Mouse (Mus musculus) gastrocnemius, postnatal 10 days (tissue): ENCODE data around the gene Gm48551. TPM values are rescaled to one million over a fixed set of nuclear protein-coding genes. Genes with fewer than 3 reads are reported as not detected.

Source experiments
- DNase-seq: peaks from one replicate; pipeline ENCODE4 v3.0.0; 2021; ENCODE audit warnings: mixed read lengths
- total RNA-seq, 2 experiments: library from RNA; stranded (reverse); gene quantifications; 2 replicates each; pipeline ENCODE4 v1.2.3; 2021

Gene Gm48551
- total RNA-seq, 2 experiments from 2014 or later = 0.40 to 0.45 TPM

DNA sequence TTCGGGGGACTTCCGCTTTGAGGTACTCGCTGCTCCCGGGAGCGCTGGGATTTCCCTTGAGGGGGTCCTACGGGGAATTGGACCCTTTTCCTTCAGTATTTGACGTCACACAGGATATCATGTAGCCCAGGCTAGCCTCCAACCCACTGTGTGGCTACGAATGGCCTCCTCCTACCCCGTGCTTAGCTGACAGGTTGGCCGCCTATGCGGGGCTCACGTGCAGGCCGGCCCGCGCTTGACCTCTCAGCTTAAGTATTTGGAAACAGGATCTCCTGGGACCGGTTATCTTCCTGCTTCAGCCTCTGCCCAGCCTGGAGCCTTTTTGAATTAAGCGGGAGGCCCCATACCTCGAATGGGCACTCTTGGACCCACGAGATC lies 328 bp downstream of the Gm48551 start:
- DNase-seq = no peak

DNA sequence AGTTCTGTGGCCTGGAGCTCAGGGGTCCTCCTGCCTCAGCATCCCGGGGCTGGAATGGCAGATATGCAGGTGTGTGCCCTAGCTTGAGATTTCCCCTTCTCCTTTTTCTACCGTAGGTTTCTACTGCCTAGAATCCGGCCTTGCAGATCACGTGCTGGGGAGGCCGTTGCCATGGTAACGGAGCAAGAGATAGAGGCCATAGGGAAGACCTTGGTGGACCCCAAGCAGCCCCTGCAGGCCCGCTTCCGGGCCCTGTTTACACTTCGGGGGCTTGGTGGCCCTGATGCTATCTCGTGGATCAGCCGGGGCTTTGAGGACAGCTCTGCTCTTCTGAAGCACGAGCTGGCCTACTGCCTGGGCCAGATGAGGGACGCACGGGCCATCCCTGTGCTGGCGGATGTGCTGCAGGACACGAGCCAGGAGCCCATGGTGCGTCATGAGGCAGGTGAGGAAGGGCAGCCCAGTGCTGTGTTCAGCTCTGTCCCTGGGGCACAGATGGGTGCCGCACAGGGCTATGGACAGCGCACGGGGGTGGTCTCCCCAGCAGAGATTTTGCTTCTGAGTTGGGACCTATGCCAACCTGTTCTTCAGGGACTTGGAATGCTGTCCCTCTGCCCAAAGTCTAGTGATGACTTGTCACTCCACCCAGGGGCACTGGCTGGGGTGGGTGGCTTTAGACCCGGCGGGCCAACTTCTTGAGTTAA lies 1.5 kb downstream of the Gm48551 start:
- DNase-seq = no peak

DNA sequence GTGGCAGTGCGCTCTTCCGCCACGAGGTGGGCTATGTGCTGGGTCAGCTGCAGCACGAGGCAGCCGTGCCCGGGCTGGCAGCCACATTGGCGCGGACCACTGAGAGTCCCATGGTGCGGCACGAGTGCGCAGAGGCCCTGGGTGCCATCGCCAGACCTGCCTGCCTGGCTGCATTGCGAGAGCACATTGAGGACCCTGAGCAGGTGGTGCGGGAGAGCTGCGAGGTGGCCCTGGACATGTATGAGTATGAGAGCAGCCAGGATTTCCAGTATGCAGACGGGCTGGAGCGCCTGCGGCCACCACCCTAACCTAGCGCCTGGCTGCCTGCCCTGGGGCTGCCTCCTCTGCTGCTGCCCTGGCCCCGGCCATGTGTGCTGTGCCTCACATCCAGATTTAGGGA lies 3.5 kb downstream of the Gm48551 start:
- DNase-seq = no peak

DNA sequence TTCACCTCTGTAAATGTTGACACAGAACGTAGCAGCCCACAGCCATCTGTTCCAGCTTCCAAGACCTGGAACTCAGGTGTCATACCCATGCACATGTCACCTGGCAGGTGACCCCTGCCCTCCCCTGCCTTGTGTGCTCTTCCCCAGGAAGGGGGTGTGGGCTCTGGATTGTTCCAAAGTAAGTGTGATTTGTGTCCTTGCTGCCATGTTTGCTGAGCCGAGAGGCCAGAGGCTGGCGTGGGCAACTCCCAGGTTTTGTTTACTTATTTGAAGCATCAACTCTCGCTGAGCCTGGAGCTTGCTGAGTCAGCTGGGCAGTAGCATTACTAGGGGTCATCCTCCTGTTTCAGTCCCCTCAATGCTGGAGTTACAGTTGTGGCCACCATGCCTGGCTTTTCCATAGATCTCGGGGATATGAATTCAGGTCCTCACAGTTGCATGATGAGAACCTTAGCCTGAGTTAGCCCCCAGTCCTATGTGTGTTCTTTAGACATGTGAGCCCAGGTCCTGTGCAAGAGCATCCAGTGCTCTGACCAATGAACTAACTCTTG lies 4.3 kb downstream of the Gm48551 start, which contains the start of gene Gm48552:
Gene Gm48552, plus strand, starts transcription at position 501 of the 551 bp plus-strand sequence.
- DNase-seq = no peak

DNA sequence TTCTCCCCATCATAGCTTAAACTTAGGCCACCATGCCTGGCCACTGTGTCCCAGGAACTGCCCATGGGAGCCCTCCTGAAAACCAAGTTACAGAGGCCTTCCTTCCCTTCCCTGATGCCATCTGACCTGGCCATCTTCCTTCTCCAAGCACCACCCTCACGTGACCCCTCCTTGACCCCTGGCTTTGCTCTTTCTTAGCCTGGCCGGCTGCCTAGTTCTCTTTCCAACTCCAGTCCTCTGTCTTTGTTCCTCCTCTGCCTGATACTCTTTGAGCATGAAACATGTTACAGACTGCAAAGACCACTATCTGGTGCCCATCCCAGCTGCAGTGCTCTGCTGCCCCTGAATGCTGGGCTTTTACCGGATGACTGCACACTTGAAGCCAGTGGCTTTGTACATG lies 5.1 kb downstream of the Gm48551 start:
- no peak for DNase-seq

DNA sequence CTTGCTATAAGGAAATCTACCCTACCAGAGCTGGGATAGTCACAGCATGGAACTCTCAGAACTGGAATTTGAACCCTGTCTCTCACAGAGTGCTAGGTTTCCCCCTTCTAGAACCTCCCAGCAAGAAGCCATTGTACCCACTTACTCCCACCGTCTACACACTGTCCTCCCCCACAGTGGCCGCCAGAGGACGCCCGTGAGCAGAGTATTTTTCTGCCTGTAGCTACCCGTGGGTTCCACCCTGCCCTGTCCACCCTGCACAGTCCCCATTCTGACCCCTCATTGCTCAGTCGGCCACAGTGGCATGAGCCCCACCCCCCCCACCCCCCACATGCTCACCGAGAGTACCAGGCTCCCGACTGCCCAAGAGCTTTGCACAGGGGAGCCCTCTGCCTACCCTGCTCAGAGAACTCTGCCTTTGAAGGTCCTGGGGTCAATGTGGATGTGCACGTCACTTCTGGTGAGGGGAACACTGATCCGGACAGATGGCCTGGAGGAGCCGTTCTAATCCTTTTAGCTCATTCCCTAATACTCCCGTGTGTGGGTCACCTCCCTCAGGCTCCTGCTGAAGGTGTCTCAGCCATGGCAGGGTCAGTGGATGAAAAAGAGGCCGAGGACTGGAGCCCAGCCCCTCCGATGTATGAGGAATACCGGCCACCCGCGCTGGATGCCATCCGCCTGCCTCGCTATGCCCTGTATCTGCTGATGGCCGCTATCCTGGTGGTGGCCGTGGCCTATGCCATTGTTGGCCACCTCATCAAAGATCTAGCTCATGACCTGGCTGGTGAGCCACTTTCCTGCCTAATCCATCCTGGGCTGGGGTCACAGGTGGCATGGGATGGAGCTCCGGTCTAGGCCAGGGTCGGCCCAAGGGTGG lies 5.8 kb downstream of the Gm48551 start:
- peak; percentile 82 for DNase-seq

DNA sequence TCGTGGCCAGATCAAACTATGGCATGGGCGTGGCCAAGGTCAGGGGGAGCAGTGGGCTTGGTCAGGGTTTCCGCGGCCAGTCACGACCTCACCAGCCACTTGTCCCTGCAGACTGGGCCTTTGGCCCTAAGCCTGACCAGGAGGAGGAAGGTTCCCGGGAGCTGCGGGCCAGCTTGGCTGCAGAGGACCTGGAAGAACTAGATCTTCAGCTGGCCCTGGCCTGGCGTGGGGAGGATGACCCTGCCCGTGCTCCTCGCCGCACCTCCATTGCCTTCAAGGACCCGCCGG lies 6.4 kb downstream of the Gm48551 start:
- DNase-seq = no peak

DNA sequence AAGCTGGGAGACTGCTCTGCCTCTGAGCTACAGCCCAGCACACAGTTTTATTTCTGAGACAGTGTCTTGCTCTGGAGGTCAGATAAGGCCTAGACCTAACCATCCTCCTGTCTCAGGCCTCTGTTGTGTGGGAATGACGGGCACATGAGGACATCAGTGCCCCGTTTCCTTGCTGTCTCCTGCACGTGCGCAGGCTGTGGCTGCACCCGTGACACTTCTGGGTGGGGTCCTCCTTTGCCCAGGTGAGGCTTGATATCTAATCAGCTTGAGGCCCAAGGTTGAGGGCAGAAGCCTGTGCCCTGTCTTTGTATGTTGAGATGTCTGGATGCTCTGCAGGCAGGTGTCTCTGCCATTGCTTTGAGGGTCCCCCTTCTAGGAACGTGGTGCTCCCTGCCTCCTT lies 8.0 kb downstream of the Gm48551 start:
- no peak for DNase-seq

DNA sequence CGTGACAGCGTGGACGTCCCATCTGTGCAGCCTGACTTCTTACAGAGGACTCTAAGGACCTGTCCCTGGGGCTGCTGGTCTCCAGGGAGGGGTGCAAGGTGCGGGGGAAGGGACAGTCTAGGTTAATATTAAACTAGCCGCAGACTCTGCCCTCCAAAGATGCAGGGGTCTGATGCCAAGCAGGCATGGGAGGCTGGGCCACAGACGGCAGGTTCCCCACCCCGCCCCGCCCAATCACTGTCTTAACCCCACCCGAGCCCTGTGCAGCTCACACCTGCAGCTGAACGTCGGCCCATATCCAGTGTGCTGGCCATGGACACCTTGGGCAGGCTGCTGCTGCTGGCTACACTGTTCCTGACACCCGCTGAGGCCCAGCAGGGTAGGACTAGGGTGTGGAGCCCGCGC lies 8.5 kb downstream of the Gm48551 start, which contains the start of gene Smim24:
Gene Smim24, plus strand, starts transcription at position 271 of the 405 bp plus-strand sequence.
- DNase-seq = no peak

DNA sequence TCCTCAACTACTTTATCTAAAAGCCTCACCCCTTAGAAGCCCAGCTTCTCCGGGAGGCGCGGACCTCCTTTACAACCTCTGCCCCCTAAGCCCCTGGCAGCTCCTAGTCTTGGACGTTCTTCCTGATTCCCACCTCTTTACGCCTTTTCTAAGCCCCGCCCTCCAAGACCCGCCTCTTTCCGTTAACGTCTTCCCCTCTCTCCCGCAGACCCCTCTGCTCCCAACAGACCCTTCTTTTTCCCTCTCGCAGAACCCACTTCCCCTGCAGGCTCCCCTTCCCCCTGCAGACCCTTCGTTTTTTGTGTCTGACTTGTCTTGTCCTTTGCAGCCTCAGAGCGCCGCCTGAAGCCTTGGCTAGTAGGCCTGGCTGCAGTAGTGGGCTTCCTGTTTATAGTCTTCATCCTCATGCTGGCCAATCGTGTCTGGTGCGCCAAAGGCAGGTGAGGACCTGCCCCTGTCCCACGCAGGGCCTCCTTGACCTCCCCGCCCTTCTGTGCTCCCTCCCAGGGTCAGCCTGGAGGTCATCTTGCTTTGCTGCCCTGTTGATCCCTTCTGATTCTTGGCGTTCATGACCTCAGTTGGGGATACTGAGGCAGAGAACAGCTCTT lies 9.3 kb downstream of the Gm48551 start:
- no peak for DNase-seq

DNA sequence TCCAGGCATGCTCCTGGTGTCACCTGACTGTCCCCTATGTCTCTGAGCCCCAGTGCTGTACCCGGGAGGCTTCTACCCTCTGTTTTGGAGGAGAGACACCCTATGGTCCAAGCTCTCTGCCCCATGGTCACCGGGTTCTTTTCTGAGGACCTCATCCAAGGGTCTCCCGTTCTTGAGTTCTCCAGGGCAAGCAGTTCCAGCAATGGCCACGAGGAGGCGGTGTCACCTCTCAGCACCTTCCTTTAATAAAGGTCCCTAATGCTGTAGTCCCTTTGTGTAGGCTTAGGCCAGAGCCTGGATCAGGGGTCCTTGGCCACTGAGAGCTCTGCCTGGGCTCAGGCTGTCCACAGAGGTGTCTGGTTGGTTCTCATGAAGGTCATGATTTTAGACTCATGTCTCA lies 10.9 kb downstream of the Gm48551 start:
- DNase-seq = peak; percentile 75

DNA sequence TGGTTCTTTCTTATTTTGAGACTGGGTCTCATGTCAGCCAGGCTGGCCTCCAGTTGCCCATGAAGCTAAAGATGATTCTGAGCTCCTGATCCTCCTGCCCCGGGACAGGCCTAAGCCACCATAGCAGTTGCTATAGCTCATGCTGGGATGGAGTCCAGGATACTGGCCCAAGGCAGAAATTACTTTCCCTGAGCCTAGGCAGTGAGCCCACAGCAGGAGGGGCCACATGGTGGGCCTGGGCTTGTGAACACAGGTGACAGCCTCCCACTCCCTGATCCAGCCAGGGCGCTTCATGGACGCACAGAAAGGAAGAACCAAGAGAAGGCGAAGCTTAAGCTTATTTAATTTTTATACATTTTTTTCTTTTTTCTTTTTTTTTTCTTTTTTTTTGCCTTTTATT lies 11.6 kb downstream of the Gm48551 start:
- DNase-seq = no peak

DNA sequence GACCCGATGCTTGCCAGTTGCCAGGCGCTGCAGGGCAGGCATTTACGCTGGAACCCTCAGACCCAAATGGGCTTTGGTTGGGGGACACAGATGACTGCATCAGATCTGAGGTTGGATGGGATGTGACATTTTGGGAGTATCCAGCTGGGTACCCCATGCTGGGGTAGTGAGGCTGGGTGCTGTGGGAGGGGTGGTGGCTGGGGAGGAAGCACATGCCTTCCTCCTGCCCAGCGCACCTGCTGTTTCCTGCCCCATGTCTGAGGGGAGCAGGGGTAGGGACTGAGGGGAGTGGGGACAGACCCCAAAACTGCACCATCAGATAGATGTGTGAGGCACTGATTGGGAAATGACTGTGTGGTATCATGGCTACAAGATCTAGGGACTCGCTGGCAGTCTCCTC lies 12.5 kb downstream of the Gm48551 start:
- DNase-seq = no peak

DNA sequence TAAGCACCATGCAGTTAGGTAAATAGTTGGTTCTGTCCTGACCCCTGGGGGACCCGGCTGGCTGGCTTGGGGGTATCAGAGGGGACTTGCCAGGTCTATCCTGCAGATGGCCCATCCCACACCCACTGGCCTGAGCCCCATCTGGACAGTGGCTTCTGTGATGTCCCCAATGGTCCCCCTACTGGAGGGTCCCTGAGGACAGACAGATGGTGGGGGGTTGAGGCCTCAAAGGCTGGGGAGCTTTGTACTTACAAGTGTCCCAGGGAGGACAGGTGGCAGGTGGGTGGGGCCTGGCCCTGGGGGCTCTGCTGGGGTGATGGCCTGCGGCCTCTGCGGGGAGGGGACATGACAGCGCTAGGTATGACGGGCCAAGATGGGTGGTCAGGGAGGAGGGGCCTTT lies 15.0 kb downstream of the Gm48551 start:
- no peak for DNase-seq

DNA sequence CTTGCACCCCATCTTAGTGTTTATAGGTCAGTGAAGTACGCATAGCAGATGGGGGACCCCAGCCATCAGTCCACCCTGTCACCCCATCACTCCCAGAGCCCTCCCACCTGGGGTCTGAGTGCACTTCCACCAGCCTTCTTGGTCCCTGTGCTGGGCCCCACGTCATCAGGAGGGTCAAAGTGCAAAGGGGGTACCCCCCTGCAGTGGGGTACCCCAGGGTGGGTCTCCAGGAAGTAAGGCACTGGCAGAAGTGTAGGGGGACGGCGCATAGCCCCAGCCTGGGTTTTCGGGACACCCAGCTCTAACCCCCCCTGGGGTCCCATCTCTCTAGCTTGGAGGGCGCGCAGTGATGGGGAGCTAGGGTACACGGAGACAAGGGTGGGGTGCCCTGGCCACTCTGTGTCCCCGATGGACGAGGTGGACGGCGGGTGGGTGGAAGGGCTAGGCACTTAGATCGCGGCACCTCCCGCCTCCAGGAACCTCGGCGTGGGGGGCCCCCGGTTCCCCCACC lies 15.6 kb downstream of the Gm48551 start:
- DNase-seq = no peak

DNA sequence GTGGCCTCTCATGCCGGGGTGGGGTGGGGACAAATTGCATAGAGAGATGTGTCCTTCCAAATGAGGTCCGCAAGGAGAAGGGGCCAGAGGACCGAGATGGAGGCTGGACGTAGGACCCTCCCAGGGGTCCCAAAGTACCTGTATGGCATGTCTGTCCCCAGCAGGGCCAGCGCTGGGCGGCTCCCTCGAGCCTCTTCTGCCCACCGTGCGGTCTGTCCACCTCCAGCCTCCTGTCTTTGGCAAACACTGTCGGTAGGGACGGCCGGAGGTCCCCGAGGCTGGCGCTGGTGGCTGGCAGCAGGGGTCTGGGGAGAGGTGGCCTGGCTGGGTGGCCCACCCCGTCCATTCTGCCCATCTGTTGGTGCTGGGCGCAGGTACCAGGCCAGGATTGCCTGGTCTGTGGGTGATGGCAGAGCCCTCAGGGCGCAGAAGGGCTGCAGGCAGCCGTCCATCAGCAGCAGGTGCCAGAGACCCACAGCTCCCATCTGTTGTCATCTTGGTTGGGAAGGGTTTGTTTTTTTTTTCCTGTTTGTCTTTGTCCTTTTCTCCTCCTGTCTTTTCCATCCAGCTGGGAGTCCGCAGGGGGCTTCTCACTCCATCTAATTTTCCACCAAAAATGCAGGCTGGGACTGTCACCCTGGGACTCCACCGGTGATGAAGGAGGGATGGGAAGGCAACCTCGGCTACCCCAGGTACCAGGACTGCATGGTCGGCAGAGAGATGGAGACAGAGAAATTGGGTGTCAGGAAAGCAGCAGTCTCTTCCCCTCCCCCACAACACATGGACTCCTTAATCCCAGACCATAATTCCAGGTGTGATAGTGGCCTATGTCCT lies 16.3 kb downstream of the Gm48551 start:
- DNase-seq = no peak

DNA sequence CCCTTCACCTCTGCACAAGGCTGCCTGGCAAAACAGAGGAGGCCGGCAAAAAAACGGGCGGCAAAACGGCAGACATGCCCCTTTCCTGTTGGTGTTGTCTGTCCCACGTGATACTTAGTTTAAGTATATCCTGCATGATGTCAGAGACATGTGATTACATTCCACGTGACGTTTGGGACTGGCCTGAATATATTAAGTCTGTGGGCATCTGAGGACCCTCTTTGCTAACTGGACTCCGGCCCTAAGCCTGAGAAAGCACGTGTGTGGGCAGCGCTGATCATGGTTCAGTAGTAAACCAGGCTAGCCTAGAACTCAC lies 16.9 kb downstream of the Gm48551 start:
- DNase-seq = no peak

DNA sequence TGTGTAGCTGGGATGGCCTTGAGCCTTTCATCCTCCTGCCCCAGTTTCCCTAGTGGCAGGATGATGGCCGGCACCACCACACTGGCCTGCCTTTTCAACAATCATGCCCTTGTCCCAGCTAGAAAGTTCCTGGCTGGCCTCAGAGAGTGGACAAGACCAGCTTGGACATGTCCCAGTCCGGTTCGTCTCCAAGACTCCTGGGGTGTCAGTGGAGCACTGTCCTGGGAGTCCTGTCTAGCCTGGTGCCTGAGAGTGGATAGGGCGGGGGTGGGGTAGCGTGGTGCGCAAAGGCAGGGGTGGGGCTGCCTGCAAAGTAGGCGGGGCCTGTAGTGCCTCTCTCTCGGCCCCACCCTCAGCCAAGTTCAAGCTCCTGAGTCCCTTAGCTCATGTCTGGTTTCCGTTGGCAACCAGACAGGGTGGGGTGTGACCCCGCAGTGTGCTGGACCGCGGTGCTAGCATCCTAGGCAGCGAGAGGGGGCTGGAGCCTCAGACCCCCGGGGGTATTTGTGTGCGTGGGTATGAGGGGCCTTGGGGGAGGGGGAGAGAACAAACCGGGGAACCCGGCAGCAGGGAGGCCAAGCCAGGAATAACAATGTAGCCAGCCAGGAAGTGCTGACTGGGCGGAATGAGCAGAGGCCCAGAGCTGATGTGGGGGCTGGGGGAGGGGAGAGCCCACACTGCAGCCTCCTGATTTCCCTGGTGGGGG lies 17.4 kb downstream of the Gm48551 start:
- peak; percentile 72 for DNase-seq

DNA sequence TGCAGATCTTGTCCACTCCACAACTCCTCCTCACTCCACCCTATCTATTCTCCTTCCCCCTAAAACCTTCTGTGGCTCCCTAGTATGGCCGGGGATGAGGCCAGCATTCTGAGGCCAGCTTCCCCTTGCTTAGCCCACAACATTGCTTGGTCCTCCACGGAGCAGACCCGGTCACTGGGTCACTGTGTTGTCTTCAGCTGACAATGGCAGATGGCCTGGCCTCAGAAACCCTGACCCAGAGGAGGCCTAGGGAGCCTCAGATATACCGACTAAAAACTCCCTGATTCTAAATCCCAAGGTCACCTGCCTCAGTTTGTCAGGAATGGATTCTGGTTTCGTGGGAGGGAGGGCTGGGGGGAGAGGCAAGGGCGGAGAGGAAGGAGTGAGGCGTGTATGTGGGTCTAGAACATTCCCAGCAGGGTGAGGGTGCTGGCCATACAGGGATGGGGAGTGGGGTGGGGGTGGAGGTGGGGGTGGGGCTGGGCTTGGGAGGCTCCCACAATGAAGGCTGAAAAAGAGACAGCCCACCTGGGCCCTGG lies 18.0 kb downstream of the Gm48551 start:
- DNase-seq = no peak

DNA sequence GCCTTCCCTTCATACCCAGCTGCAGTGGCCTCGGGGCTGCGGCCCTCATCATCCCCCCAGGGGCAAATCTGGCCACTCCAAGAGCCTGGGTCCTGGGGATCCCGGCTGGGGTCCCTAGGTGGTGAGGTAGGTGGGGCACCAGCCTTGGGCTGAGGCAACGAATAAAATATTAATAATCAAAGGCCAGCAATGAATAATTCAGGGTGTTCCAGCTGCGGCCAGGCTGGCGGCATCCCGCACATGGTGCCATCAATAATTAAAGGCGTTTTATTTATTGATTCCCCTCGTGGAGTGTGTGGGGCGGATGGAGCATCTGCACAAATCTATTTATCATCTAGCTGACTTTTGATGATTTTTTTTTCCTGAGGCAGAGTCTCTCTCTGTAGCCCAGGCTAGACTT lies 19.2 kb downstream of the Gm48551 start:
- DNase-seq = no peak

DNA sequence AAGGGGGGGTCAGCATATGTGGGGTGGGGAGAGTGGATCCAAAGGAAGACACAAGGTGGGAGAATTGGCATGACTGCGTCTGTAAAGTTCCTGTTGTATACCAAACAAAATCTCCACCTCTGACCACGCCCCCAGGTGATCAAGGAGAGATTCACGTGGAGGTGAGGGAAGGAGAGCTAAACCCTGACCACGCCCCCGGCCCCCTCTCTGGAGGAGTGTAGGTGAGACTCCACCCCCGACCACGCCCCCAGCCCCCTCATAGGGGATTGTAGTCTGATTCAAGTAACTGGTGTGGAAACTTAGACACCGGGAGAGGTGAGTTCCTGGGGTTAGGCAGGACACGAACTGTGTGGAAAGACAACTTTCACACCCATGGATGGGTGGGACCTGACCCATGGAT lies 19.8 kb downstream of the Gm48551 start:
- DNase-seq = no peak
